Mouse (Mus musculus) MEL (cell line): Measurements from ENCODE around the gene Ptk7. TPM values are rescaled to one million over a fixed set of nuclear protein-coding genes. Genes with fewer than 3 reads are reported as not detected.
A peak's percentile ranks its signal among the peaks of the same experiment; 100 is the strongest.

Source experiments
- DNase-seq: peaks from one replicate; pipeline ENCODE4 v3.0.0; 2011; ENCODE audit warnings: low read depth, low spot score
- H3K27ac ChIP-seq: 2 replicates; pipeline ENCODE4 v1.5.1; 2012; ENCODE audit warnings: low read depth, mild to moderate bottlenecking, control low read depth, low read length, moderate library complexity; ENCODE audit not compliant: control insufficient read depth
- H3K27me3 ChIP-seq, 2 experiments: fragments of 150-350 bp in 1 of 2; sonication (generic) in 1 of 2; 2 replicates each; pipeline ENCODE4 v1.6.1; 2012; ENCODE audit warnings: low read length in 2 of 2, mild to moderate bottlenecking in 2 of 2, improper control_type of control experiment in 1 of 2, moderate library complexity in 1 of 2; ENCODE audit not compliant: insufficient read depth in 2 of 2, control insufficient read depth in 1 of 2
- H3K36me3 ChIP-seq, 2 experiments: 2 replicates each; pipeline ENCODE4 v1.6.1; 2012 to 2014; ENCODE audit warnings: low read length in 2 of 2, improper control_type of control experiment in 1 of 2, inconsistent platforms in 1 of 2, mild to moderate bottlenecking in 1 of 2; ENCODE audit not compliant: insufficient read depth in 2 of 2, control insufficient read depth in 1 of 2
- H3K4me1 ChIP-seq, 2 experiments: fragments of 150-350 bp in 1 of 2; sonication (generic) in 1 of 2; 2 replicates each; pipeline ENCODE4 v1.6.1; 2012; ENCODE audit warnings: low read length in 2 of 2, improper control_type of control experiment in 1 of 2, mild to moderate bottlenecking in 1 of 2; ENCODE audit not compliant: insufficient read depth in 2 of 2, control insufficient read depth in 1 of 2
- H3K4me3 ChIP-seq, 2 experiments: fragments of 150-350 bp in 1 of 2; sonication (generic) in 1 of 2; 2 replicates each; pipeline ENCODE4 v1.5.1; 2012; ENCODE audit warnings: low read depth in 2 of 2, low read length in 2 of 2, mild to moderate bottlenecking in 2 of 2, moderate library complexity in 2 of 2, control low read depth in 1 of 2, improper control_type of control experiment in 1 of 2; ENCODE audit not compliant: control insufficient read depth in 1 of 2, insufficient read depth in 1 of 2
- H3K79me2 ChIP-seq: 2 replicates; pipeline ENCODE4 v1.6.1; 2012; ENCODE audit warnings: mild to moderate bottlenecking, low read length, moderate library complexity; ENCODE audit not compliant: control insufficient read depth, poor library complexity, insufficient read depth
- H3K9ac ChIP-seq: 2 replicates; pipeline ENCODE4 v1.6.1; 2012; ENCODE audit warnings: low read depth, mild to moderate bottlenecking, control low read depth, low read length, moderate library complexity; ENCODE audit not compliant: control insufficient read depth, poor library complexity, severe bottlenecking
- H3K9me3 ChIP-seq: fragments of 150-350 bp; sonication (generic); replicated peaks from 2 replicates; pipeline ENCODE4 v1.6.1; 2012; ENCODE audit warnings: mild to moderate bottlenecking, low read length, improper control_type of control experiment, moderate library complexity; ENCODE audit not compliant: insufficient read depth
- BHLHE40 ChIP-seq: IDR thresholded peaks from 2 replicates; pipeline ENCODE4 v1.6.1; 2012; ENCODE audit warnings: low read depth, mild to moderate bottlenecking, inconsistent platforms, low read length, improper control_type of control experiment, borderline replicate concordance
- CHD1 ChIP-seq: IDR thresholded peaks from 2 replicates; pipeline ENCODE4 v1.6.1; 2012; ENCODE audit warnings: low read depth, mild to moderate bottlenecking, inconsistent platforms, low read length, improper control_type of control experiment
- CTCF ChIP-seq, 3 experiments: IDR thresholded peaks in 2 of 3; conservative IDR thresholded peaks in 1 of 3; 2 replicates each; pipeline ENCODE4 v1.5.1; 2011 to 2012; ENCODE audit warnings: low read length in 3 of 3, low read depth in 2 of 3, mild to moderate bottlenecking in 2 of 3, improper control_type of control experiment in 1 of 3, inconsistent platforms in 1 of 3, mixed read lengths in 1 of 3, moderate library complexity in 1 of 3; ENCODE audit not compliant: control insufficient read depth in 1 of 3, insufficient read depth in 1 of 3, poor library complexity in 1 of 3, severe bottlenecking in 1 of 3
- E2F4 ChIP-seq: IDR thresholded peaks from 2 replicates; pipeline ENCODE4 v1.6.1; 2011; ENCODE audit warnings: low read depth, low read length, improper control_type of control experiment, borderline replicate concordance
- EP300 ChIP-seq, 2 experiments: IDR thresholded peaks; 2 replicates each; pipeline ENCODE4 v1.6.1; 2011; ENCODE audit warnings: improper control_type of control experiment in 2 of 2, low read length in 2 of 2, low read depth in 1 of 2, mild to moderate bottlenecking in 1 of 2
- ETS1 ChIP-seq: IDR thresholded peaks from 2 replicates; pipeline ENCODE4 v1.6.1; 2012; ENCODE audit warnings: low read depth, mild to moderate bottlenecking, inconsistent platforms, low read length, improper control_type of control experiment, moderate library complexity
- GATA1 ChIP-seq: IDR thresholded peaks from 2 replicates; pipeline ENCODE4 v1.6.1; 2011; ENCODE audit warnings: low read depth, low read length, improper control_type of control experiment
- HCFC1 ChIP-seq: IDR thresholded peaks from 2 replicates; pipeline ENCODE4 v1.6.1; 2012; ENCODE audit warnings: low read depth, mild to moderate bottlenecking, inconsistent platforms, low read length, improper control_type of control experiment, moderate library complexity
- JUND ChIP-seq: IDR thresholded peaks from 2 replicates; pipeline ENCODE4 v1.6.1; 2011; ENCODE audit warnings: low read depth, mild to moderate bottlenecking, improper control_type of control experiment, low read length
- KAT2A ChIP-seq: conservative IDR thresholded peaks from 2 replicates; pipeline ENCODE4 v1.6.1; 2012; ENCODE audit warnings: low read depth, low read length, improper control_type of control experiment, inconsistent platforms
- MAFK ChIP-seq: IDR thresholded peaks from 2 replicates; pipeline ENCODE4 v1.6.1; 2011; ENCODE audit warnings: low read depth, mild to moderate bottlenecking, low read length, improper control_type of control experiment, borderline replicate concordance
- MAX ChIP-seq: IDR thresholded peaks from 2 replicates; pipeline ENCODE4 v1.6.1; 2011; ENCODE audit warnings: low read length, improper control_type of control experiment
- MYB ChIP-seq: IDR thresholded peaks from 2 replicates; pipeline ENCODE4 v1.6.1; 2011; ENCODE audit warnings: mild to moderate bottlenecking, low read depth, low read length, improper control_type of control experiment
- NELFE ChIP-seq: IDR thresholded peaks from 2 replicates; pipeline ENCODE4 v1.6.1; 2011; ENCODE audit warnings: low read depth, low read length, improper control_type of control experiment
- NRF1 ChIP-seq: IDR thresholded peaks from 2 replicates; pipeline ENCODE4 v1.6.1; 2014; ENCODE audit warnings: low read depth, mild to moderate bottlenecking, inconsistent platforms, low read length, improper control_type of control experiment, moderate library complexity; ENCODE audit not compliant: poor library complexity, insufficient read depth, severe bottlenecking
- POLR2A ChIP-seq, 2 experiments: IDR thresholded peaks; 2 replicates each; pipeline ENCODE4 v1.6.1; 2011 to 2012; ENCODE audit warnings: low read length in 2 of 2, mild to moderate bottlenecking in 2 of 2, control low read depth in 1 of 2, improper control_type of control experiment in 1 of 2, low read depth in 1 of 2, moderate library complexity in 1 of 2; ENCODE audit not compliant: control insufficient read depth in 1 of 2, insufficient read depth in 1 of 2, poor library complexity in 1 of 2
- SIN3A ChIP-seq: IDR thresholded peaks from 2 replicates; pipeline ENCODE4 v1.6.1; 2012; ENCODE audit warnings: low read length, improper control_type of control experiment, inconsistent platforms
- TAL1 ChIP-seq: IDR thresholded peaks from 2 replicates; pipeline ENCODE4 v1.6.1; 2012; ENCODE audit warnings: mild to moderate bottlenecking, inconsistent platforms, low read length, moderate library complexity, mixed read lengths
- TBP ChIP-seq: IDR thresholded peaks from 2 replicates; pipeline ENCODE4 v1.8.0; 2011; ENCODE audit warnings: low read depth, low read length, improper control_type of control experiment
- TCF12 ChIP-seq: IDR thresholded peaks from 2 replicates; pipeline ENCODE4 v1.6.1; 2014; ENCODE audit warnings: low read depth, mild to moderate bottlenecking, inconsistent platforms, low read length, improper control_type of control experiment, moderate library complexity
- ZC3H11A ChIP-seq: IDR thresholded peaks from 2 replicates; pipeline ENCODE4 v1.6.1; 2012; ENCODE audit warnings: low read depth, mild to moderate bottlenecking, inconsistent platforms, low read length, improper control_type of control experiment
- ZKSCAN1 ChIP-seq: IDR thresholded peaks from 2 replicates; pipeline ENCODE4 v1.6.1; 2012; ENCODE audit warnings: low read depth, mild to moderate bottlenecking, inconsistent platforms, low read length, improper control_type of control experiment, moderate library complexity
- ZNF384 ChIP-seq: IDR thresholded peaks from 2 replicates; pipeline ENCODE4 v1.6.1; 2012; ENCODE audit warnings: low read depth, mild to moderate bottlenecking, inconsistent platforms, low read length, improper control_type of control experiment
- polyA plus RNA-seq, 2 experiments: library from polyadenylated mRNA; stranded (reverse) in 1 of 2; unstranded in 1 of 2; fragments of >175 nt in 1 of 2; fragments of >200 nt in 1 of 2; gene quantifications; 2 replicates each; pipeline versions ENCODE4 v1.2.1 to v1.2.4; 2012; ENCODE audit warnings: low replicate concordance in 2 of 2, low read depth in 1 of 2; ENCODE audit not compliant: insufficient read length in 2 of 2, insufficient read depth in 1 of 2, missing spikeins in 1 of 2
- total RNA-seq: library from RNA; depleted of rRNA; stranded (reverse); fragments of 300-350 nt; gene quantifications from 2 replicates; pipeline ENCODE4 v1.2.3, GENCODE M21; 2012

Ptk7 gene
- total and polyA plus RNA-seq, 3 experiments = 0.04 to 0.10 TPM; not detected in 1

GRCm38 (mm10) chr17:46521963-46522668, 107.2 kb downstream of the Ptk7 start:
- Histone ChIP-seq H3K27me3 (no peaks in the 10 kb centered on the region), H3K79me2 (no peaks in the 10 kb centered on the region)
- DNase-seq = no peak

DNA sequence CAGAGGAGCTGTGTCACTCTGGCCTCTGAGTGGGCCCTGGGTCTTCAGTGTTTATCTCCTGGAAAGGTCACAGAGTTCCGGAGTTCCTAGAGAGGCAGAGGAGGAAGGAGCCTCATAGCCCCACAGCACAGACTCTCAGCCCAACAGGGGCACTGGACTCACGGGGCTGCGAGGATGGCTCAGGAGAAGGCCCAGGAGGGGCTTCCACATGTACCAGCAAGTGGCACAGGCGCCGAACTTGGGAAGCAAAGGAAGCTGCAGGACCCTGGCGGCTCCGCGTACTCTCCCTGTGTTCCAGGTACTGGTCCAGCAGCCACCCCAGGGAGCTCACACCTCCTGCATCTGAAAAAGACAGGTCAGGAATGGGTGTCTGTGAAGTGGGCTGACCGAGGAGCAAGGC, 108.1 kb downstream of the Ptk7 start:
- peaks cover 0 to 3% of the 10 kb centered on the region in 2 experiments; a peak in 1 of 4 replicates for H3K4me1 ChIP-seq
- no peak overlapping the region for H3K27ac ChIP-seq
- no peak for DNase-seq
- H3K9me3 ChIP-seq = no peaks in the 10 kb centered on the region
- TF ChIP-seq EP300 (IDR thresholded peaks at IDR 0.05; ENCODE audit: low read depth in 1 of 2, low read length in 2 of 2) = no peak
- no peaks in the 10 kb centered on the region for H3K27me3 ChIP-seq
- peak overlapping the region; percentile 54 to 58 for H3K4me3 ChIP-seq
- H3K36me3 ChIP-seq = no peaks in the 10 kb centered on the region
- peak overlapping the region; percentile 67 for H3K9ac ChIP-seq
- no peaks in the 10 kb centered on the region for H3K79me2 ChIP-seq

More at GRCm38 (mm10) chr17:46521963-46522668, 107.2 kb downstream of the Ptk7 start:
- no peak overlapping the region for H3K9ac ChIP-seq
- H3K9me3 ChIP-seq = no peaks in the 10 kb centered on the region
- H3K4me3 ChIP-seq = no peak overlapping the region
- peaks cover 0 to 3% of the 10 kb centered on the region in 2 experiments; a peak in 1 of 4 replicates for H3K4me1 ChIP-seq
- no peak overlapping the region for H3K27ac ChIP-seq
- TF ChIP-seq MYB = no peak
- TF ChIP-seq POLR2A (IDR thresholded peaks at IDR 0.05; ENCODE audit: control insufficient read depth in 1 of 2, insufficient read depth in 1 of 2, low read depth in 1 of 2, low read length in 2 of 2, poor library complexity in 1 of 2) = no peak
- TF ChIP-seq CTCF (IDR thresholded peaks at IDR 0.05 in 2 of 3, conservative IDR thresholded peaks at IDR 0.05 in 1 of 3; ENCODE audit: control insufficient read depth in 1 of 3, insufficient read depth in 1 of 3, low read depth in 2 of 3, low read length in 3 of 3, poor library complexity in 1 of 3, severe bottlenecking in 1 of 3) = peak in 1 of 3 experiments; percentile 14; a peak in 1 of 6 replicates
- no peaks in the 10 kb centered on the region for H3K36me3 ChIP-seq

DNA sequence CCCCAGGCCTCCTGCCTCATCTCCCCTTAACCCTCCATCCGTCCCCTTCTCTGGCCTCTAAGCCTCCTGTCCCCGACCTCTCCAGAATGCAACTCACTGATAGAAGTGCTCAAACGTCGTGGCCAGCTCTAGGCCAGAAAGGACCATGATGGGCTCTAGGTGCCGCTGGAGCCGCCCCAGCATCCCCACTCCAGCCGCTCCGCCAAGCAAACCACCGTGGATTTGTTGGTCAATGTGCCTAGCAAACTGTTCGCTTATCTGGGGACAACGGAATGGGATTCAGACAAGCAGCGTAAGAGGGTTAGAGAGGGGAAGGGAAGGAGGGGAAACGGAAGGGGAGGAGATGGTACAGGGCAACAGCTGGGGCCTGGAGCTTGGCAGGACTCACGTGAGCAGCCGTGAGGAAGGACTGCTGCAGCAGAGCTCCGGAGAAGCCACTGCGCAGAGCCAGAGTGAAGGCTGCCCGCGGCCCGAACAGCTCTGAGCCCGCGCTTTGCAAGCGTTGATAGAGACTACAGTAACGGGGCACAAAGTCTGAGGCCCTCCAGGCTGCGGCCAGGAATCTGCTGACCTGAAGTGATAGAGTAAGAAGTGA, 108.8 kb downstream of the Ptk7 start:
- H3K79me2 ChIP-seq = no peaks in the 10 kb centered on the region
- H3K27ac ChIP-seq = peak overlapping the region; percentile 13
- H3K9ac ChIP-seq = peak overlapping the region; percentile 67
- H3K9me3 ChIP-seq = no peaks in the 10 kb centered on the region
- peak overlapping the region; percentile 54 to 58 for H3K4me3 ChIP-seq
- H3K27me3 ChIP-seq = no peaks in the 10 kb centered on the region
- peaks cover 0 to 3% of the 10 kb centered on the region in 2 experiments; a peak in 1 of 4 replicates for H3K4me1 ChIP-seq
- peak; percentile 82 for DNase-seq
- H3K36me3 ChIP-seq = no peaks in the 10 kb centered on the region
- TF ChIP-seq TAL1 (no peak), BHLHE40 (peak; percentile 98), ZC3H11A (no peak), MAX (peak; percentile 45; the same call in 1 of the 2 replicates), EP300 (IDR thresholded peaks at IDR 0.05; ENCODE audit: low read depth in 1 of 2, low read length in 2 of 2) (no peak), ETS1 (peak; percentile 65; the same call in 1 of the 2 replicates), CHD1 (no peak), JUND (no peak), SIN3A (peak; percentile 51; the same call in 1 of the 2 replicates), NRF1 (no peak), POLR2A (IDR thresholded peaks at IDR 0.05; ENCODE audit: control insufficient read depth in 1 of 2, insufficient read depth in 1 of 2, low read depth in 1 of 2, low read length in 2 of 2, poor library complexity in 1 of 2) (peak; percentile 50 to 66; a peak in 2 of 4 replicates), GATA1 (no peak), E2F4 (no peak), KAT2A (no peak), NELFE (peak; percentile 44; the same call in 1 of the 2 replicates), HCFC1 (no peak; the same call in 1 of the 2 replicates), TBP (peak; percentile 55; the same call in 1 of the 2 replicates), TCF12 (no peak), CTCF (IDR thresholded peaks at IDR 0.05 in 2 of 3, conservative IDR thresholded peaks at IDR 0.05 in 1 of 3; ENCODE audit: control insufficient read depth in 1 of 3, insufficient read depth in 1 of 3, low read depth in 2 of 3, low read length in 3 of 3, poor library complexity in 1 of 3, severe bottlenecking in 1 of 3) (no peak), MAFK (no peak), ZNF384 (no peak), ZKSCAN1 (no peak)
